Mouse (Mus musculus) thymus, adult 2 months (tissue): ENCODE measurements around the gene Dusp10.

ENCODE experiments used
- CTCF ChIP-seq: fragments of 200-500 bp; IDR thresholded peaks from 2 replicates; pipeline ENCODE4 v1.5.1; 2012; ENCODE audit warnings: mild to moderate bottlenecking, control low read depth, low read length, moderate library complexity, borderline replicate concordance; ENCODE audit not compliant: control insufficient read depth, poor library complexity, insufficient read depth; ENCODE audit errors: extremely low read depth
- POLR2A ChIP-seq: fragments of 200-500 bp; IDR thresholded peaks from 2 replicates; pipeline ENCODE4 v1.6.1; 2012; ENCODE audit warnings: mild to moderate bottlenecking, low read length, control low read depth, moderate library complexity; ENCODE audit not compliant: control insufficient read depth, poor library complexity, insufficient read depth; ENCODE audit errors: extremely low read depth

- TF ChIP-seq CTCF (no peak), POLR2A (no peak)
Observed at GRCm38 (mm10) chr1:184046070-184046677, 33.1 kb downstream of the Dusp10 start.
